Mouse (Mus musculus): ENCODE measurements around the gene Iqschfp. TPM values are rescaled to one million over a fixed set of nuclear protein-coding genes. Genes with fewer than 3 reads are reported as not detected.

The Iqschfp gene
- total and polyA plus RNA-seq, 2 experiments = not detected

DNA sequence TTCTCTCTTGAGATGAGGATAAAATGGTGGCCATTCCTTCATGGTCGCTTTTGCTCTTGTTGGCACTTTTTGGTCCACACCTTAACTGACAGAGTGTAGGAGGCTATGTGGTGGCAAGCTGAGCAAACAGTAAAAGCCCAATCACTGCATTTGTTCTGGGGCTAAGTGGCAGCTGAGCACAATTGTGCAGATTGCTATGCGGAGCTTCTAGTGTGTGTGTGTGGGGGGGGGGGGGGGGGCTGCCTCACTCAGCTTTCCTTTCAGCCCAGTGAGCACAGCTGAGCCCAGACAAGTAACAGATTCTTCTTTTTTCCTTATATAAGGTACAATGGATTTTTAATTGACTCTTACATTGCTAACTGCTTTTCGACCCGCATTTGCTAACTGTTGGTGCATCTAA is 110.4 kb downstream of the Iqschfp start:
- H3K79me2 ChIP-seq (ENCODE audit: control insufficient read depth, insufficient read depth, low read length) = no peaks in the 10 kb centered on the region
- WGBS = 75% methylated on average over 4 of the region's 4 CpGs
- no peak for DNase-seq (ENCODE audit: extremely low read depth, low read depth, low spot score)
- H3K27me3 ChIP-seq (ENCODE audit: control insufficient read depth, insufficient read depth, low read length) = no peaks in the 10 kb centered on the region
- no peaks in the 10 kb centered on the region for H3K4me1 ChIP-seq (ENCODE audit: control insufficient read depth, insufficient read depth, low read length)
- no peak overlapping the region for H3K9ac ChIP-seq (ENCODE audit: low read depth, low read length)
- H3K27ac ChIP-seq (replicated peaks; ENCODE audit: insufficient read depth, low read depth, low read length) = no peak overlapping the region
- no peaks in the 10 kb centered on the region for H3K36me3 ChIP-seq (ENCODE audit: control insufficient read depth, insufficient read depth, low read length)
- TF ChIP-seq CTCF (IDR thresholded peaks at IDR 0.05; ENCODE audit: low read depth, low read length) (no peak), POLR2A (IDR thresholded peaks at IDR 0.05; ENCODE audit: extremely low read depth, insufficient read depth, low read length) (no peak)
- no peak overlapping the region for H3K4me3 ChIP-seq (ENCODE audit: insufficient read depth, low read depth, low read length)

DNA sequence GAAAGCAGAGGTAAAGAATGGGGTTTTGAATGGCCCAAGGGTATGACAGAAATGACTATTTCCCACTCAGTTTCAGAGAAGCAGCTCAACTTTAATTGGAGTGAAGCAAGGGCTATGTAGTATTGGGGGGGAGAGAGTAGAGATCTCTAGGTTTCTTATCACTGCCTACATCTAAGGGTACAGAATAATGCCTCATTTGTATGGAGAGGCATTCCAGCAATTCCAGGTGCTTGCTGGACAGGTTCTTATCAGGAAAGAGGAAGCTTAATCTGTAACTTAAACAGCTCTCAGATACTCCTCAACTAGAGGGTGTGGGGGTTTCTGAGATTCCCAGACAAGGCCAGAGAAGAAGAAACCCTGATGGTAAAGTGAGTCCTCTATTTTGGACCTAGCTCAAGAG is 120.3 kb downstream of the Iqschfp start:
- DNase-seq (ENCODE audit: extremely low read depth, low read depth, low spot score) = no peak
- Histone ChIP-seq H3K4me3 (ENCODE audit: insufficient read depth, low read depth, low read length) (no peak overlapping the region), H3K27me3 (ENCODE audit: control insufficient read depth, insufficient read depth, low read length) (no peaks in the 10 kb centered on the region), H3K79me2 (ENCODE audit: control insufficient read depth, insufficient read depth, low read length) (no peaks in the 10 kb centered on the region), H3K4me1 (ENCODE audit: control insufficient read depth, insufficient read depth, low read length) (no peaks in the 10 kb centered on the region), H3K27ac (replicated peaks; ENCODE audit: insufficient read depth, low read depth, low read length) (no peak overlapping the region), H3K9ac (ENCODE audit: low read depth, low read length) (no peak overlapping the region), H3K36me3 (ENCODE audit: control insufficient read depth, insufficient read depth, low read length) (no peaks in the 10 kb centered on the region)
- no peak for TF ChIP-seq POLR2A (IDR thresholded peaks at IDR 0.05; ENCODE audit: extremely low read depth, insufficient read depth, low read length)
- TF ChIP-seq CTCF (IDR thresholded peaks at IDR 0.05; ENCODE audit: low read depth, low read length) = no peak

DNA sequence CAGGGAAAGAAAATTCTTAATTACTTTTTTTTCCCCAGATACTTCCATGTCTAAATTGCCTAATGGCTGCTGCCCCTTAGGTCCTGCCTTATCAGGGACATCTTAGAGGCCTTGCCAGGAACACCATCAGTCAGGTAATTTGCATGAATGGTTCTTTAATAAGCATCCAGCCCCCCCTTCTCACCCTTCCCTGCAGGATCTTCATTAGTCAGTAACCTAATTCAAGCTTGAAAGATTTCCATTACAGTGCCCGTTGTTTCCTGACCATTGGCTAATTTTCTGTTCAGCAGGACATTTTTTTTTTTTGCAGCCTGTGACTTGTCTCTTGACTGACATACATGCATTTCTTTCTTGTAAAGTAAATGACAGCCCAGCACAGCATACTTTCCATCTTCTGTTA is 123.8 kb downstream of the Iqschfp start:
- WGBS = 68% methylated on average over 1 of the region's 1 CpGs
- DNase-seq (ENCODE audit: extremely low read depth, low read depth, low spot score) = no peak
- Histone ChIP-seq H3K27ac (replicated peaks; ENCODE audit: insufficient read depth, low read depth, low read length) (no peak overlapping the region), H3K36me3 (ENCODE audit: control insufficient read depth, insufficient read depth, low read length) (no peaks in the 10 kb centered on the region), H3K9ac (ENCODE audit: low read depth, low read length) (no peak overlapping the region), H3K27me3 (ENCODE audit: control insufficient read depth, insufficient read depth, low read length) (no peaks in the 10 kb centered on the region), H3K4me3 (ENCODE audit: insufficient read depth, low read depth, low read length) (no peak overlapping the region), H3K79me2 (ENCODE audit: control insufficient read depth, insufficient read depth, low read length) (no peaks in the 10 kb centered on the region), H3K4me1 (ENCODE audit: control insufficient read depth, insufficient read depth, low read length) (no peaks in the 10 kb centered on the region)
- TF ChIP-seq CTCF (IDR thresholded peaks at IDR 0.05; ENCODE audit: low read depth, low read length) = no peak
- TF ChIP-seq POLR2A (IDR thresholded peaks at IDR 0.05; ENCODE audit: extremely low read depth, insufficient read depth, low read length) = no peak

DNA sequence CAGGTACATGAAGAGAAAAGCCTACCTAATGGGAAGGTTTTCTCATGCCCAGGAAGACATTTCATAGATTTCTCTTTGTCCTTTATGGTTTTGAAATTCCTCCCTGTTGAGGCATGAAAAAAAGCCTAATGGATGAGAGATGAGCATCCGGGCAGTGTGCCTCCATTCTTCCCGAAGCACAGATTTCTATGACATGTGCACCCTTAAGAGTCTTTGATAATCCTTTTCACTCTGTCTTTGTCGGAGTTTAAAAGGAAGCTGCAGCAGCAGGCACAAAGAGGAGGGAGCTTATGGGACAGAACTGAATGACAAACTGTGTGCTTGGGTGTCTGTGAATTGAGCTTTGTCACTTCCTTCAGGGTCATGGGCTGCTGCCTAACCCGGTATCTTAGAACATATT is 127.4 kb downstream of the Iqschfp start:
- Histone ChIP-seq H3K9ac (ENCODE audit: low read depth, low read length) (no peak overlapping the region), H3K27ac (replicated peaks; ENCODE audit: insufficient read depth, low read depth, low read length) (no peak overlapping the region), H3K79me2 (ENCODE audit: control insufficient read depth, insufficient read depth, low read length) (no peaks in the 10 kb centered on the region), H3K27me3 (ENCODE audit: control insufficient read depth, insufficient read depth, low read length) (no peaks in the 10 kb centered on the region), H3K4me1 (ENCODE audit: control insufficient read depth, insufficient read depth, low read length) (no peaks in the 10 kb centered on the region), H3K4me3 (ENCODE audit: insufficient read depth, low read depth, low read length) (no peak overlapping the region), H3K36me3 (ENCODE audit: control insufficient read depth, insufficient read depth, low read length) (no peaks in the 10 kb centered on the region)
- no peak for DNase-seq (ENCODE audit: extremely low read depth, low read depth, low spot score)
- TF ChIP-seq POLR2A (IDR thresholded peaks at IDR 0.05; ENCODE audit: extremely low read depth, insufficient read depth, low read length) = no peak
- WGBS = 79% methylated on average over 4 of the region's 4 CpGs

GRCm38 (mm10) chr3:68036097-68036496 is 144.1 kb downstream of the Iqschfp start:
- Histone ChIP-seq H3K27me3 (ENCODE audit: control insufficient read depth, insufficient read depth, low read length) (no peaks in the 10 kb centered on the region), H3K9ac (ENCODE audit: low read depth, low read length) (no peak overlapping the region), H3K27ac (replicated peaks; ENCODE audit: insufficient read depth, low read depth, low read length) (no peak overlapping the region), H3K36me3 (ENCODE audit: control insufficient read depth, insufficient read depth, low read length) (no peaks in the 10 kb centered on the region), H3K4me1 (ENCODE audit: control insufficient read depth, insufficient read depth, low read length) (no peaks in the 10 kb centered on the region), H3K4me3 (ENCODE audit: insufficient read depth, low read depth, low read length) (no peak overlapping the region), H3K79me2 (ENCODE audit: control insufficient read depth, insufficient read depth, low read length) (no peaks in the 10 kb centered on the region)
- DNase-seq (ENCODE audit: extremely low read depth, low read depth, low spot score) = no peak
- WGBS = 42% methylated on average over 3 of the region's 3 CpGs
- TF ChIP-seq CTCF (IDR thresholded peaks at IDR 0.05; ENCODE audit: low read depth, low read length) (no peak), POLR2A (IDR thresholded peaks at IDR 0.05; ENCODE audit: extremely low read depth, insufficient read depth, low read length) (no peak)

GRCm38 (mm10) chr3:68042951-68043350 is 150.9 kb downstream of the Iqschfp start:
- TF ChIP-seq CTCF (IDR thresholded peaks at IDR 0.05; ENCODE audit: low read depth, low read length) (no peak), POLR2A (IDR thresholded peaks at IDR 0.05; ENCODE audit: extremely low read depth, insufficient read depth, low read length) (no peak)
- H3K4me1 ChIP-seq (ENCODE audit: control insufficient read depth, insufficient read depth, low read length) = no peaks in the 10 kb centered on the region
- H3K9ac ChIP-seq (ENCODE audit: low read depth, low read length) = no peak overlapping the region
- no peak overlapping the region for H3K4me3 ChIP-seq (ENCODE audit: insufficient read depth, low read depth, low read length)
- no peaks in the 10 kb centered on the region for H3K27me3 ChIP-seq (ENCODE audit: control insufficient read depth, insufficient read depth, low read length)
- H3K27ac ChIP-seq (replicated peaks; ENCODE audit: insufficient read depth, low read depth, low read length) = no peak overlapping the region
- WGBS = 75% methylated on average over 2 of the region's 2 CpGs
- H3K79me2 ChIP-seq (ENCODE audit: control insufficient read depth, insufficient read depth, low read length) = no peaks in the 10 kb centered on the region
- H3K36me3 ChIP-seq (ENCODE audit: control insufficient read depth, insufficient read depth, low read length) = no peaks in the 10 kb centered on the region
- no peak for DNase-seq (ENCODE audit: extremely low read depth, low read depth, low spot score)
